Mouse (Mus musculus): Measurements from ENCODE around the gene Gm10053. TPM values are rescaled to one million over a fixed set of nuclear protein-coding genes. Genes with fewer than 3 reads are reported as not detected.
"Not testable (repeated sequence)": the region's sequence is repeated elsewhere in the genome, so short reads cannot be mapped to it uniquely, and the experiment has no call there.

The Gm10053 gene
- 100 to 1,000 TPM; 851 to 876 TPM for total RNA-seq (2021)

GRCm38 (mm10) chr19:24875129-24875870 lies at the start of gene Gm10053:
TSS of gene Gm10053 (plus strand) at chr19:24875686.
- DNase-seq = not testable (repeated sequence)

DNA sequence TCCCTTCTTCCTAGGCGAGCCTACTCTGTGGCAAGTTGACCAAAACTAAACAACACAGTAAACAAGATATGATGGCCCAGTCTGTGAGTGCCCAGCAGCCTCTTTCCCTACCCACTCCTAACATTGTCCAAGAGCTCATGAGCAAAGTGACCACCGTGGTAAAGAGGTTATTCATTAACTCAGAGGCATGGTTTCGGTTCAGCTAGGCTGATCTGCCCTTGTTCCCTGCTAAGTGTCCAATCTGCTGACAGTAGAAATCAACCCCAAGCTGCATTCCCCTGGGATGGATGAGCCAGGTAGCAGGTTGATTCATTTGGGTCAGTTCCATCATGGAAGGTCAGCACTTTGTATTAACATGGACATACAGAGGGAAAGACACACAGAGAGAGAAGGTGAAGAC lies 33.4 kb upstream of the Gm10053 start:
- DNase-seq = no peak

DNA sequence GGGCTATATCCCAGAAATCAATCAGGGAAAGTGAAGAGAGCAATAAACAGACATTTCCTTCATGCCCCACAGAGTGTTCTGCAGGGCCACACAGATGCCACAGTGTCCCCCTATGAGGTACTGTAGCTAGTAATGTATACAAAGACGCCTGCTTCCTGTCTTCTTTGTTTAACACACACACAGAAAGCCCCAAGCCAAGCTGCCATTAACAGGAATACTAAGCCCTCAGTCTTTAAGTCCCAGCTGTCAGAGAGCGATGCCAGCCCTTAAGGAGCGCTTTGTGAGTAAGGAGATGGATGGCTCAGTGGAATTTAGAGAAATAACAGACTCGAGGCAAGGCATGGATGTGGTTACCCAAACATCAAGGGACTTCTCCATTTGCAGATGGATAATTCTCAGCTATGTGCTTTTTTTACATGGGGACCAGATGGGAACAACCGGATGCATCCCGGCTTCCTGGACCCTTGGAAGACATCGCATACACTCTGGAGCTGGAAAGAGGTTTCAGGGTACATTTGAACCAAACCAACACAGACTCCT lies 30.4 kb upstream of the Gm10053 start:
- no peak for DNase-seq

GRCm38 (mm10) chr19:24848345-24848744 lies 27.1 kb upstream of the Gm10053 start:
- DNase-seq = no peak

- peak; percentile 34 for DNase-seq
These were observed 26.6 kb upstream of the Gm10053 start for GRCm38 (mm10) chr19:24848844-24849243.

DNA sequence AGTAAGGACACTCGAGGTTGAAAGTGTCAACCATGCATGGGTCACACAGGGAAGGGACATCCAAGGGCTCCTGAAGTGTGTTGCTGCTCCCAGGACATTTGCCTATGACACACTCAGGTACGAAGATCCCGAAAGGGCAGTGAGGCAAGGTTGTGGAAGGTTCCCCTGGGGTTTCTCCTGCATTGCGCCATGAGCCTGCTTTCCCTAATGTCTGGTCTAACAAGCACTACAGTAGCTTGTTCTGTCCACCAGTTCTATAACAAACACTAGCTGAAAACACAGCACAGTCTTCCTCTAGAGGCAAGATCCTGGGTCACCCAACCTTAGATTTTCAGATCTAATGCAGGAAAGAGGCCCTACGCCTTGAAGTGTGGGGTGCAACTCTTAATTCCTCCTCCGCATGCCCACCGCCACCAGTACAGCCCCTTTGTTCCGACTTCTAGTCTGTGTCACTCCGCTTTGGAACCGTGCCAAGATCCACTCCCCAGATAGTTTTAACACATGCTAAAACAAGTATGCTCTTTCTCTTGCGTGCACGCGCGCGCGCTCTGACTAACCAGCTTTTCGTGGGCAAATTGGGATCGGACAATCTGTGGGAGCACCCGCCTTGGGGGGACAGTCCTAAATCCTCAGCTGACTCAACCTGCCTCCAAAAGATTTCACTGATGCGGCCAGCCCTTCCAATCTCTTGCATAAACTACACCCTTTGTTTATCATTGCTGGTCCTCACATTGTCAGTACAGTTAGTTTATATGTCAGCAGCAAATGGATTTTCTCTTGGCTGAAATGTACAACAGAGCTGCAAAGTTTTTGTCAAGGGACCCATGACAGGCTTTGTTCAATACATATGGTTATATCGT lies 23.8 kb upstream of the Gm10053 start:
- peak; percentile 74 for DNase-seq

DNA sequence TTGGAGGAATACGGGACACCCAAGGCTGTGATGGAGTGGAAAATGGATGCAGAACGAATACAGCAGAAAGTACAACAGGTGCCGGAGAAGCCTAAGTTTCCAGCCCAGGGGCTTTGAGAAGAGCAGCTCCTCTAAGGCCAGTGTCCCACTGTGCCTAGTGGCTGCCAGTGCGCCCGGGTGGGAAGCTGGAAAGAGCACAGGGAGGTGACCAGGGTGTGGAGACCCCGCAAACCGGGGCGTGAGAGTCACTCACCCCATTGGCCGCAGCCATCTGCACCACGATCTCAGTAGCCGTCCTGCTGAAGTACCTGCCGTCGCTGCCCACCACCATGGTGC lies 14.2 kb upstream of the Gm10053 start:
- no peak for DNase-seq

DNA sequence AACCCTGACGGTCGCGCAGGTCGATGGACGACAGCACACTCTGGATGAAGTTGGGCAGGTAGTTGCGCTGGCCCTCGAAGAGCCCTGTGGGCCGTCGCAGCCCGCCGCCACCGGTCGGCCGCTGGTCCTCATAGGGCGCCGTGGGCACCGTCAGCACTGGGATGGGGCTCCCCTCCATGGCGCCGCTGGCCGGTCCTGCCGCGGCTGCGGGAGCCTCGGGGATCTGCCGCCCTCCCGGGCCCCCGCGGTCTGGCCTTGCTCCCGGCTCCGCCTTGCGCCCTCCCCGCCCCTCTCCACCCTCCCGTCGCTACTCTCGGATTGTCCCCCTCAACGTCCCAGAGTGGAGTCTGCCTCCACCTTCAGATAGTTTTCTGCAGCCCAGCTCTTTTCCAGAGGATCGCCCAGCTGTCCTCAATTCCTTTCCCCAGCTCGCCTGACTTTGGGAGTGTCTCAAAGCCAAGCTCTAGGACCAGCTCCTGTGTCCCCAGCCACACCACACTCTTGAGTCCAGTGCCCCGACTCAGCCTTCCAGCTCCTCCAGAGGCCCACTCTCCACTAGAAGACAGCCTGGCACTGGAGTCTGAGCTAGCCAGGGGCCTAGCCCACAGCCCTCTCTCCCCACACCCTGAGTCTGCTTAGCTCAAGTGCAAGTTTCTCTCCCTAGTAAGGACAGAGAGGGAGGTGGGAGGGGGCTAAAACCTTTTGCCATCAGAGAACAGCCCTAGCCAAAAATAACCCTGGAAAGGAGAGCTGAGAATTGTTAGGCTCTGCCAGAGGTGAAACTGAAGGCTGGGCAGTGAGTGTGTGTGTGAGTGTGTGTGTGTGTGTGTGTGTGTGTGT lies 13.7 kb upstream of the Gm10053 start, which contains the start of gene Pgm5:
TSS of gene Pgm5 (minus strand) at position 244 of the 840 bp plus-strand sequence.
- peak; percentile 76 for DNase-seq

DNA sequence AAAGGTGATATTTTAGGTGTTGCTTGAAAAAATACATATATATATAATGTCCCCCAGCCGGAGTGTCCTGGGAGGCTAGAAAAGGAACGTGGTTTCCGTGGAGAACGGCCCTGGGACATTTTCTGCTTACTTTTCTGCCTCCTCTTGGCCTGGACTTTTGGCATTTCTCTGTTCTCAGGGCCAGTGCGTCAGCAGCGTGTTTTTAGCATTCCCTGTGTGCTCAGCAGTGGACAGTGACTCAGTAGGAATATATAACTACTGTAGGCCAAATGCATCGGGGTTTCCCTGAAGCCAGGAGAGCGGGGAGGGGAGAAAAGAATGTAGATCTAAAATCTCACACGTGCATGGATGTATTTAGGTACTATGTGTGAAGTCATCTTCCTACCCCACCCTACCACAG lies 10.1 kb upstream of the Gm10053 start:
- no peak for DNase-seq

GRCm38 (mm10) chr19:24871037-24871635 lies 4.3 kb upstream of the Gm10053 start:
- DNase-seq = peak; percentile 83

- DNase-seq = peak; percentile 62
These were observed 1.6 kb upstream of the Gm10053 start for GRCm38 (mm10) chr19:24873873-24874272.

DNA sequence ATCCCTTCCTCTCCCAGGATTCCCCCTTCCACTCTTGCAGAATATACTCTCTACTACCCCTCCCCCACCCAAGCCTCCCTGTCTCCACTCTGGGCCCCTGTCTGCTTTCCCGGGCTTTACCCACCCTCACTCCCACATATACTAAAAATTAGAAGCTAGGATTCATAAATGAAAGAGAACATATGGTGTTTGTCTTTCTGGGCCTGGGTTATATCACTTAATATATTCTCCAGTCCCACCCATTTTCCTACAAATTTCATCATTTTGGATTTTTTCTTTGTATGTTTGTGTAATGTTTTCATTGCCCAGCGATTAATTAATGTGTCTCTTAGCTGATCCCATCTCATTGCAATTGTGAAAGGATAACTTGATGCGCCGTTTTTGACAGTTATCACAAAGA lies 5.8 kb downstream of the Gm10053 start:
- DNase-seq = no peak

- DNase-seq = peak; percentile 67
These were observed 10.0 kb downstream of the Gm10053 start for GRCm38 (mm10) chr19:24885504-24885903.

- no peak for DNase-seq
These were observed 11.4 kb downstream of the Gm10053 start for GRCm38 (mm10) chr19:24886888-24887287.

GRCm38 (mm10) chr19:24896536-24896935 lies 21.1 kb downstream of the Gm10053 start:
- no peak for DNase-seq

GRCm38 (mm10) chr19:24897006-24897895 lies 21.8 kb downstream of the Gm10053 start:
- peak; percentile 20 for DNase-seq

GRCm38 (mm10) chr19:24897896-24898736 lies 22.6 kb downstream of the Gm10053 start:
- peak; percentile 7 for DNase-seq

- DNase-seq = peak; percentile 11
These were observed 23.5 kb downstream of the Gm10053 start for GRCm38 (mm10) chr19:24898737-24899577.

Data from heart, postnatal 4 days (tissue).